Mouse (Mus musculus): ENCODE results near the gene Kcnip4.

- TF ChIP-seq HCFC1 (IDR thresholded peaks at IDR 0.05; ENCODE audit: borderline replicate concordance, insufficient read depth, low read length), result no peak
- TF ChIP-seq MAFK (IDR thresholded peaks at IDR 0.05; ENCODE audit: insufficient read depth, low read depth, low read length), result no peak
- no peak for TF ChIP-seq ZC3H11A (IDR thresholded peaks at IDR 0.05; ENCODE audit: borderline replicate concordance, low read depth, low read length)
- TF ChIP-seq CHD2 (IDR thresholded peaks at IDR 0.05; ENCODE audit: low read depth, low read length), result no peak
Observed at GRCm38 (mm10) chr5:49349541-49349940, 175.2 kb downstream of the Kcnip4 start.

Measured in ES-E14 (cell line).